Mouse (Mus musculus): ENCODE measurements around the gene Cldn11.

Cldn11 gene

DNA sequence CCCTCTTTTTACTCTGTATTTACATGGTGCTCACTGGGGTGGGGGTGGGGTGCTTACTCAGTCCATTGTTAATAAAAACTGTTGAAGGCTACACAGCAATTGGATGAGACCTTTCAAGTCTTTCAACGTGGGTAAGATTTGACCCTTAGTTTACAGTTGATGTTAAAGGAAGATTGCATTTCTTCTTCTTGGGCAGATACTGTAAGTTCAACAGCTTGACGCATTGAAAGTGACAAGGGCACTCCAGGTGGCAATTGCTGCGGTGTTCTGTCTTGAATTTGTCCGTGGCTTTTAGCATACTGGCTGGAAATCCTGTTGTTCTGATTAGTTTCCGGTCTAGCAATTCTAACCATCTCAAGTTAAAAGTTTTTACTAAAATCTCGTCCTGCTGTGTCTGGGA, 11.6 kb downstream of the Cldn11 start:
- peak; percentile 63 for DNase-seq

DNA sequence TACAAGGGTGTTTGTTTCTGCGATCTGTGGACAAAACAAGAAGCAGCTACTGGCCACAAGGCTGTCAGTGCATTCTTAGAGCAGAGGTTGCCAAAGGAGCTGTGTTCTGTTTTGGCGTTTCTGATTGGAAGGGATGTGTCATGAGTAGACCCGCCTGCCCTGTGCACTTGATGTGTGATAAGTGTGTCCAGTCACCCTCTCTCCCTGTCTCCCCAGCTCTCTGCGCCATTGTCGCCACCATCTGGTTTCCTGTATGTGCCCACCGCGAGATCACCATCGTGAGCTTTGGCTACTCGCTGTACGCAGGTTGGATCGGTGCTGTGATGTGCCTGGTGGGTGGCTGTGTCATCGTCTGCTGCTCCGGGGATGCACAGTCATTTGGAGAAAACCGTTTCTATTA, 13.1 kb downstream of the Cldn11 start:
- no peak for DNase-seq

- DNase-seq: no peak
Measured at GRCm38 (mm10) chr3:31165803-31166202, 16.1 kb downstream of the Cldn11 start.

DNA sequence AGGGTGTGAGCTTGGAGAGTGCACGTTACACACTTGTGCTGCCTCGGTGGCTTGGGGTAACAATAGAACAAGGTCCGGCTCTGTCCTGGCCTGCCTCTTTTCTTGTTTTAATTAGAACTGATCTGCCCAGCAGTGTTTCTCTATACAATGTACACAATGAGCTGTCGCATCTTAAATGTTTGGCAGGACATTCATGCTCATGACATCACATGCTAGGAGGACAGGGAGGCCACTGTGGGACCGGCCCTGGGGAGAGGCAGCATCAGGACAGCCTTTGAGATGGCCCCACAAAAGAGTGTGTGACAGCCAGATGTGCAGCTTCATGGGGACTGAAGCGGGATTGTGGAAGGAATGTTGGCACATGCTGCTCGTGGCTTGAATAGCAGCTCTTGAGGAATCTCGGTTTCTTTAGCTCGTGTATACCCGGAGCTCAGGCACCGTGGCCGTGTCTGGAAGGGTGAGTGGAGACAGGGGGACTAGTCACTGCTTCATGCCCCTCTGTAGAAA, 16.7 kb downstream of the Cldn11 start:
- peak; percentile 92 for DNase-seq

DNA sequence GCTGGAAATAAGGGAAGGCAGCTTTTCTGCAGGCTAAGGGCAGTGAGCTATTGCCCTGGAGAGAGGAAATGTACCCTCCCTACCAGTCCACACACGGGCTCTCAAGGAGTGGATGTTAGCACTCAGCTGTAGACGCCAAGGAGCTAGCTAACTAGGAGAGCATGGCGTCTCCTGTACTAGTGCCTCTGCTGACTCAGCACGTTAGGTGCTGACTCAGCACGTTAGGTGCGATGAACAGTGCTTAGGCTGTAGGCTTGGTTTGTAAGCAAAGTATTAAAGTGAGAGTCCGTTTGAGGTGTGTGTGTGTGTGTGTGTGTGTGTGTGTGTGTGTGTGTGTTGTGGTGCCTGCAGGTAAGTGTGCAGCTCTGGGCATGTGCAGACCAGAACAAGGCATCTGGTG, 40.6 kb downstream of the Cldn11 start:
- DNase-seq: no peak

DNA sequence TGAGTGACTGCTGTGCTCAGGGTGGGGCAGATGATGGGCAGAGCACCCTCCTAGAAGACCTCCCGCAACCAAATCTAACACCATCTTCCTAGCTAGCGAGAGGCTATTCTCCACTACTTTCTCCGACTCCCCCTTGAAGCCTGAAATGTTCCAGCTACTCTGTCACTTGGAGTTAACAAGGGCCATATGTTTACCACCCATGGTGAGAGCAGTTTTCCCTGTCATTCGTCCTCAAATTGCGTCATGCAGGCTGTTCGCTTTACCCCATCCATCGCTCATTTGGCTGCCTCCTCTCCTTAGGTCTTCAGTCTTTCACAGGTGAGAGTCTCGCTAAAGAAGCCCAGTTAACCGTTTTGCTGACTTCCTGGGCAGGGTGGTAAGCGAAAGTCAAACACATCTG, 41.7 kb downstream of the Cldn11 start:
- DNase-seq: no peak

DNA sequence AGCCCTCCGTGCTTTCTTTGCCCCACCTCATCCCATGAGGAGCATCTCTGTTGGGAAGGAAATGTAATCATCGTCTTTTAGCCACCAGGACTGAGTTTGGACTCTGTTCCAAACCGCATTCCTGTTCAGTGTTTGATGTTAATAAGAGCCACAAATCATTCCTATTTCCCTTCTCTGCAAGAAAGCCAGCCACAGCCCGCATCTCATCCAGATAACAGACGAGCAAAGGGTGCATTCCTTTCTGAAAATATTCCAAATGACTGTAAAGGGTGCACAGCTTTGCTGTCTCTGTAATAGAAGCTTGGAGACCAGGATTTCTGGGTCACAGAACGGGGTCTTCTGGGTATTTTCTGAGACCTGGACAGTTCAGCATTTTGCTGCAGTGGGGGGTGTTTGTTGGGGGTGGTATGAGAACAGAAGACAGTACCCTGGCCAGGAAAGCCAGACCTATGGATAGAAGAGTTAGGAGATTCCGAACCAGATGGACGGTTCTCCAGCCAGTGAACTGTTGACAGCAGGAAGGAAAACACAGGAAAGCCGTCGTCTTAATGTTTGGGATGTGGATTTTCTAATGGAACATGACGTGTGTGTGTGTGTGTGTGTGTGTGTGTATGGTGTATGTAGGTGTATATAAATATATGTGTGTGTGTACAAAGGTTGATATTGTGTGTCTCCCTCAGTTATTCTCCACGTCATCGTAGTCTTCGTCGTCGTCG, 49.6 kb downstream of the Cldn11 start:
- DNase-seq: no peak

DNA sequence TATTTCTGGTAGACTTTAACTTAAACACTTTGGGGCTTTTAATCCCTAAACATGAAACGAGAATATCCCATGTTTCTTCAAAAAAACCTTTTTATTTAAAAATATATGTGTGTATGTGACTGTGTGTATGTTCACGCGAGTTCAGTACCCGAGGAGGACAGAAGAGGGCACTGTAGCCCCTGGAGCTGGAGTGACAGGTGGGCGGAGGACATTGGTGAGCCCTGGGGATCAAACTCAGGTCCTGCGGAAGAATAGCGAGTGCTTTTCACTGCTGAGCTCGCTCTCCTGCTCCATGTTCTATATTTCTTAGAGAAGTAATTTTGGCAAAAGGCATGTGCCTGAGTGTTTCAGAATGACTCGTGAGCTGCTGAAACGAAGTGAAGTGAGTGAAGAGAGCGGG, 54.2 kb downstream of the Cldn11 start:
- DNase-seq: no peak

DNA sequence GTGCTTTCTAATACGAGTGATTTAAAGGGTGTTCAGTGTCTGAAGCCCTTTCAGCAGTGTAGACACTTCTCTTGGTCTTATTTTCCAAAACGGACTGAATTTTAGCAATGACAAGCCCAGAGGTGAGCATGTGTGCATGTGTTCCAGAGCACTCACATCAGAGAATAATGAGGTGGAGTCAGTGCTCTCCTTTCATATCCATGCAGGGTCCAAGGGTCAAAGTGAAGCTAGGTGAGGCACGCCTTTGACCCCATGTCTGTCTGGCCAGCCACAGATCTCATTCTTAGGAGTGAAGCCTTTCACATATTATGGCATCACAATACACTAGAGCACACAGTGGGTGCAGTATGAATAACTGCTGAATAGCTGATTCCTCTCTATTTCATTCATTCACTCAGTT, 55.4 kb downstream of the Cldn11 start:
- DNase-seq: no peak

GRCm38 (mm10) chr3:31208046-31208445, 58.3 kb downstream of the Cldn11 start:
- DNase-seq: no peak

- DNase-seq: peak; percentile 23
Measured at GRCm38 (mm10) chr3:31208458-31208994, 58.8 kb downstream of the Cldn11 start.

- peak; percentile 35 for DNase-seq
Measured at GRCm38 (mm10) chr3:31209001-31209400, 59.3 kb downstream of the Cldn11 start.

DNA sequence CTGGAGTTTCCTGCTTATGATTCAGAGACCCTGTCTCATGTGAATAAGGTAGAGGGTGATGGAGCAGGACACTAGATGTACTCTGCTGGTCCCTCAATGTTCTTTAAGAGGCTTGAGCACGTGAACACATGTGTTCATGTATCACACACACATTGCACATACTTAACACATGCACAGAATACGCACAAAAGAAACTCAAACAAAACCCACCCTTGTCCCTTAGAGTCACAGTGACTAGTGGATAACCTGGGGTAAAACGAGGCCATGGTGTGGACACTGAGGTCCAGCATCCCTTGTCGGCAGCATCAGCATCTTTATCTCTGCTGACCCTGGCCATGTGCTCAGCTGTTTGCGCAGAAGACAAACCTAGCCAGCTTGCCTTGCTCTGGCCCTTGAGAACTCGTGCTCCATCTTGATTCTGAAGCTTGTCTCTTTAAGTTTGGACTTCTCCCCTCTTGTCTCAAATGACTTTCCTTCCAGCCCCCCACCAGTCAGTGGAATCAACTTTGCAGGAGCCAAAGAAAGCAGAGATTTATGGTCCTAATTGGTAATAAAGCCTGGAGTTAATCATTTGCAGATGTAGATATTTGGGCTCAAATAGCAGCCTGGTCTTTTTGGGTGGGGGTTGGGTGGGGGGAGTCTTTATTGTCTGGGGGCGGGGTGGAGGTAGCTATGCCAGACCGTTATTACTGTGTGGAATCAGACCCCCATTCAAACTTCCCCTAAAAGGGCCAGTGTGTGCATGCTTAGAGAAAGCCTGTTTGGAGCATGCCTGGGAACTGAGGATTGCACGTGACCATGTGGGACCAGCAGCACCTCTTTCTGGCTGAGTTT, 62.7 kb downstream of the Cldn11 start:
- DNase-seq: peak; percentile 19

DNA sequence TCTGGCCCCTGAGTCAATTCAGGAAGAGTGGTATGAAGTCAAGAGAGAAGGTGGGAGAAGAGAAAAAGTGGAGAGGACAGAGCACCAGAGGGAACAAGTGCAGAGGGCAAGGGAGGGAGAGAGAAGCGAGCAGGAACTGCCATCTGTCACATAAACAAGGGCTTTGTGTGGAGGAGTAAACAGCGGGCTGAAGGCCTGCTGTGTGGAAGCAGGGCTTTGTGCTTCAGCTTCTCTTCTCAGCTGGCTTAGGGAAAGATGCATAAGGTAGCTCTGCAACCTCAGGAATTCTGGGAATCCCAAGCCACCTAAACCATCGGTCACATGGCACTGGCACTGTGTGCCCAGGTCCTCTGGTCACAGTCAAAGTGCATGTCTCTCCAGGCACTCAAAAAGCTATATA, 64.1 kb downstream of the Cldn11 start:
- DNase-seq: peak; percentile 60
